Mouse (Mus musculus) MEL (cell line): ENCODE measurements around the gene Lrrc29. TPM values are rescaled to one million over a fixed set of nuclear protein-coding genes. Genes with fewer than 3 reads are reported as not detected.

Experiments
- DNase-seq: peaks from one replicate; pipeline ENCODE4 v3.0.0; 2011; ENCODE audit warnings: low read depth, low spot score
- H3K27ac ChIP-seq: 2 replicates; pipeline ENCODE4 v1.5.1; 2012; ENCODE audit warnings: low read depth, mild to moderate bottlenecking, control low read depth, low read length, moderate library complexity; ENCODE audit not compliant: control insufficient read depth
- H3K27me3 ChIP-seq, 2 experiments: fragments of 150-350 bp in 1 of 2; sonication (generic) in 1 of 2; 2 replicates each; pipeline ENCODE4 v1.6.1; 2012; ENCODE audit warnings: low read length in 2 of 2, mild to moderate bottlenecking in 2 of 2, improper control_type of control experiment in 1 of 2, moderate library complexity in 1 of 2; ENCODE audit not compliant: insufficient read depth in 2 of 2, control insufficient read depth in 1 of 2
- H3K36me3 ChIP-seq, 2 experiments: 2 replicates each; pipeline ENCODE4 v1.6.1; 2012 to 2014; ENCODE audit warnings: low read length in 2 of 2, improper control_type of control experiment in 1 of 2, inconsistent platforms in 1 of 2, mild to moderate bottlenecking in 1 of 2; ENCODE audit not compliant: insufficient read depth in 2 of 2, control insufficient read depth in 1 of 2
- H3K4me1 ChIP-seq, 2 experiments: fragments of 150-350 bp in 1 of 2; sonication (generic) in 1 of 2; 2 replicates each; pipeline ENCODE4 v1.6.1; 2012; ENCODE audit warnings: low read length in 2 of 2, improper control_type of control experiment in 1 of 2, mild to moderate bottlenecking in 1 of 2; ENCODE audit not compliant: insufficient read depth in 2 of 2, control insufficient read depth in 1 of 2
- H3K4me3 ChIP-seq, 2 experiments: fragments of 150-350 bp in 1 of 2; sonication (generic) in 1 of 2; 2 replicates each; pipeline ENCODE4 v1.5.1; 2012; ENCODE audit warnings: low read depth in 2 of 2, low read length in 2 of 2, mild to moderate bottlenecking in 2 of 2, moderate library complexity in 2 of 2, control low read depth in 1 of 2, improper control_type of control experiment in 1 of 2; ENCODE audit not compliant: control insufficient read depth in 1 of 2, insufficient read depth in 1 of 2
- H3K79me2 ChIP-seq: 2 replicates; pipeline ENCODE4 v1.6.1; 2012; ENCODE audit warnings: mild to moderate bottlenecking, low read length, moderate library complexity; ENCODE audit not compliant: control insufficient read depth, poor library complexity, insufficient read depth
- H3K9ac ChIP-seq: 2 replicates; pipeline ENCODE4 v1.6.1; 2012; ENCODE audit warnings: low read depth, mild to moderate bottlenecking, control low read depth, low read length, moderate library complexity; ENCODE audit not compliant: control insufficient read depth, poor library complexity, severe bottlenecking
- H3K9me3 ChIP-seq: fragments of 150-350 bp; sonication (generic); replicated peaks from 2 replicates; pipeline ENCODE4 v1.6.1; 2012; ENCODE audit warnings: mild to moderate bottlenecking, low read length, improper control_type of control experiment, moderate library complexity; ENCODE audit not compliant: insufficient read depth
- BHLHE40 ChIP-seq: IDR thresholded peaks from 2 replicates; pipeline ENCODE4 v1.6.1; 2012; ENCODE audit warnings: low read depth, mild to moderate bottlenecking, inconsistent platforms, low read length, improper control_type of control experiment, borderline replicate concordance
- EP300 ChIP-seq, 2 experiments: IDR thresholded peaks; 2 replicates each; pipeline ENCODE4 v1.6.1; 2011; ENCODE audit warnings: improper control_type of control experiment in 2 of 2, low read length in 2 of 2, low read depth in 1 of 2, mild to moderate bottlenecking in 1 of 2
- ETS1 ChIP-seq: IDR thresholded peaks from 2 replicates; pipeline ENCODE4 v1.6.1; 2012; ENCODE audit warnings: low read depth, mild to moderate bottlenecking, inconsistent platforms, low read length, improper control_type of control experiment, moderate library complexity
- GATA1 ChIP-seq: IDR thresholded peaks from 2 replicates; pipeline ENCODE4 v1.6.1; 2011; ENCODE audit warnings: low read depth, low read length, improper control_type of control experiment
- MAX ChIP-seq: IDR thresholded peaks from 2 replicates; pipeline ENCODE4 v1.6.1; 2011; ENCODE audit warnings: low read length, improper control_type of control experiment
- NRF1 ChIP-seq: IDR thresholded peaks from 2 replicates; pipeline ENCODE4 v1.6.1; 2014; ENCODE audit warnings: low read depth, mild to moderate bottlenecking, inconsistent platforms, low read length, improper control_type of control experiment, moderate library complexity; ENCODE audit not compliant: poor library complexity, insufficient read depth, severe bottlenecking
- POLR2AphosphoS2 ChIP-seq: IDR thresholded peaks from 2 replicates; pipeline ENCODE4 v1.6.1; 2011; ENCODE audit warnings: low read length, improper control_type of control experiment
- RCOR1 ChIP-seq: IDR thresholded peaks from 2 replicates; pipeline ENCODE4 v1.6.1; 2012; ENCODE audit warnings: low read depth, mild to moderate bottlenecking, inconsistent platforms, low read length, improper control_type of control experiment
- SMC3 ChIP-seq: IDR thresholded peaks from 2 replicates; pipeline ENCODE4 v1.6.1; 2011; ENCODE audit warnings: low read depth, low read length, improper control_type of control experiment
- TAL1 ChIP-seq: IDR thresholded peaks from 2 replicates; pipeline ENCODE4 v1.6.1; 2012; ENCODE audit warnings: mild to moderate bottlenecking, inconsistent platforms, low read length, moderate library complexity, mixed read lengths
- TCF12 ChIP-seq: IDR thresholded peaks from 2 replicates; pipeline ENCODE4 v1.6.1; 2014; ENCODE audit warnings: low read depth, mild to moderate bottlenecking, inconsistent platforms, low read length, improper control_type of control experiment, moderate library complexity
- USF1 ChIP-seq: IDR thresholded peaks from 2 replicates; pipeline ENCODE4 v1.6.1; 2014; ENCODE audit warnings: low read depth, mild to moderate bottlenecking, inconsistent platforms, low read length, improper control_type of control experiment, moderate library complexity
- USF2 ChIP-seq, 2 experiments: IDR thresholded peaks; 2 replicates each; pipeline ENCODE4 v1.6.1; 2011 to 2012; ENCODE audit warnings: improper control_type of control experiment in 2 of 2, low read length in 2 of 2, borderline replicate concordance in 1 of 2, inconsistent platforms in 1 of 2, low read depth in 1 of 2, mild to moderate bottlenecking in 1 of 2; ENCODE audit not compliant: insufficient read depth in 1 of 2
- ZNF384 ChIP-seq: IDR thresholded peaks from 2 replicates; pipeline ENCODE4 v1.6.1; 2012; ENCODE audit warnings: low read depth, mild to moderate bottlenecking, inconsistent platforms, low read length, improper control_type of control experiment
- polyA plus RNA-seq, 2 experiments: library from polyadenylated mRNA; stranded (reverse) in 1 of 2; unstranded in 1 of 2; fragments of >175 nt in 1 of 2; fragments of >200 nt in 1 of 2; gene quantifications; 2 replicates each; pipeline versions ENCODE4 v1.2.1 to v1.2.4; 2012; ENCODE audit warnings: low replicate concordance in 2 of 2, low read depth in 1 of 2; ENCODE audit not compliant: insufficient read length in 2 of 2, insufficient read depth in 1 of 2, missing spikeins in 1 of 2
- total RNA-seq: library from RNA; depleted of rRNA; stranded (reverse); fragments of 300-350 nt; gene quantifications from 2 replicates; pipeline ENCODE4 v1.2.3, GENCODE M21; 2012

Gene Lrrc29
- total and polyA plus RNA-seq, 3 experiments: 2.6 to 6.1 TPM; not detected in 1

GRCm38 (mm10) chr8:105325641-105326093 lies 411 bp downstream of the Lrrc29 start:
- no peak for TF ChIP-seq USF1
- no peak for TF ChIP-seq MAX
- TF ChIP-seq USF2 (IDR thresholded peaks at IDR 0.05; ENCODE audit: borderline replicate concordance in 1 of 2, insufficient read depth in 1 of 2, low read depth in 1 of 2, low read length in 2 of 2): no peak
- TF ChIP-seq BHLHE40: no peak
- Histone ChIP-seq H3K9ac (peak overlapping the region; percentile 84), H3K27me3 (no peaks in the 10 kb centered on the region), H3K4me3 (peak overlapping the region; percentile 81 to 88), H3K36me3 (peaks cover 10 to 34% of the 10 kb centered on the region in 2 experiments), H3K9me3 (no peaks in the 10 kb centered on the region), H3K27ac (peak overlapping the region; percentile 43), H3K4me1 (peaks cover 18 to 29% of the 10 kb centered on the region in 2 experiments), H3K79me2 (peaks cover 20% of the 10 kb centered on the region)
- DNase-seq: no peak

GRCm38 (mm10) chr8:105323183-105323582 lies 2.9 kb downstream of the Lrrc29 start:
- Histone ChIP-seq H3K4me3 (no peak overlapping the region; a peak in 1 of 4 replicates), H3K4me1 (peaks cover 18 to 34% of the 10 kb centered on the region in 2 experiments), H3K79me2 (peaks cover 20% of the 10 kb centered on the region), H3K27me3 (no peaks in the 10 kb centered on the region), H3K36me3 (peaks cover 5 to 37% of the 10 kb centered on the region in 2 experiments; a peak in 3 of 4 replicates), H3K27ac (peak overlapping the region; percentile 44), H3K9ac (no peak overlapping the region), H3K9me3 (no peaks in the 10 kb centered on the region)
- DNase-seq: peak; percentile 71
- 0 out of 2 replicates have a peak, but pooled peaks have one; percentile 20 for TF ChIP-seq ETS1
- peak; percentile 30; the same call in 1 of the 2 replicates for TF ChIP-seq POLR2AphosphoS2
- no peak for TF ChIP-seq NRF1
- TF ChIP-seq RCOR1: peak; percentile 56; the same call in 1 of the 2 replicates
- no peak for TF ChIP-seq ZNF384
- TF ChIP-seq TAL1: peak; percentile 88
- peak; percentile 83 for TF ChIP-seq TCF12
- TF ChIP-seq SMC3: no peak
- TF ChIP-seq GATA1: peak; percentile 78
- TF ChIP-seq USF1: no peak
- peak; percentile 78 to 80 for TF ChIP-seq EP300 (IDR thresholded peaks at IDR 0.05; ENCODE audit: low read depth in 1 of 2, low read length in 2 of 2)
